Mouse (Mus musculus) kidney, postnatal 25 days (tissue): ENCODE measurements at regions not wholly inside any gene's neighbourhood (a gene's known extent, or its start where the extent isn't known, plus 50 kb on each side); places are given as distances from the start of the nearest gene placed in this dataset.
A peak's percentile ranks its signal among the peaks of the same experiment; 100 is the strongest.

Experiments used
- DNase-seq, 2 experiments: peaks; one replicate each; pipeline ENCODE4 v3.0.0; 2021; ENCODE audit warnings: mixed read lengths in 2 of 2

- no peak for DNase-seq
Observed at GRCm38 (mm10) chr15:62567431-62567830, 1277.5 kb downstream of the Gsdmc2 start.

GRCm38 (mm10) chr15:62566106-62566511 lies 1278.9 kb downstream of the Gsdmc2 start:
- peak; percentile 61 to 70 for DNase-seq

- peak; percentile 86 to 87 for DNase-seq
Observed at GRCm38 (mm10) chr15:62533233-62533632, 1311.7 kb downstream of the Gsdmc2 start.

GRCm38 (mm10) chr15:62528975-62529374 lies 1316.0 kb downstream of the Gsdmc2 start:
- DNase-seq = no peak

GRCm38 (mm10) chr15:62524628-62525027 lies 1320.3 kb downstream of the Gsdmc2 start:
- DNase-seq = no peak

- DNase-seq = no peak
Observed at GRCm38 (mm10) chr15:62524135-62524534, 1320.8 kb downstream of the Gsdmc2 start.

GRCm38 (mm10) chr15:62513462-62513861 lies 1331.5 kb downstream of the Gsdmc2 start:
- DNase-seq = no peak

GRCm38 (mm10) chr15:62511461-62511860 lies 1333.5 kb downstream of the Gsdmc2 start:
- no peak for DNase-seq

- DNase-seq = no peak
Observed at GRCm38 (mm10) chr15:62503866-62504265, 1341.1 kb downstream of the Gsdmc2 start.

GRCm38 (mm10) chr15:62500966-62501365 lies 1344.0 kb downstream of the Gsdmc2 start:
- peak; percentile 65 to 89 for DNase-seq

GRCm38 (mm10) chr15:62500522-62500921 lies 1344.5 kb downstream of the Gsdmc2 start:
- DNase-seq = no peak

GRCm38 (mm10) chr15:62496193-62496592 lies 1348.8 kb downstream of the Gsdmc2 start:
- no peak for DNase-seq

- no peak for DNase-seq
Observed at GRCm38 (mm10) chr15:62492350-62492749, 1352.6 kb downstream of the Gsdmc2 start.

- DNase-seq = no peak
Observed at GRCm38 (mm10) chr15:62490548-62490947, 1354.4 kb downstream of the Gsdmc2 start.

- DNase-seq = no peak
Observed at GRCm38 (mm10) chr15:62486540-62486939, 1358.4 kb downstream of the Gsdmc2 start.

- DNase-seq = no peak
Observed at GRCm38 (mm10) chr15:62484350-62484749, 1360.6 kb downstream of the Gsdmc2 start.

GRCm38 (mm10) chr15:62483534-62483933 lies 1361.4 kb downstream of the Gsdmc2 start:
- no peak for DNase-seq

- DNase-seq = no peak
Observed at GRCm38 (mm10) chr15:62482357-62482756, 1362.6 kb downstream of the Gsdmc2 start.

GRCm38 (mm10) chr15:62477779-62478178 lies 1367.2 kb downstream of the Gsdmc2 start:
- DNase-seq = no peak

- DNase-seq = no peak
Observed at GRCm38 (mm10) chr15:62476452-62476851, 1368.5 kb downstream of the Gsdmc2 start.

- no peak for DNase-seq
Observed at GRCm38 (mm10) chr15:62470683-62471331, 1374.2 kb downstream of the Gsdmc2 start.

- no peak for DNase-seq
Observed at GRCm38 (mm10) chr15:62468076-62468475, 1376.9 kb downstream of the Gsdmc2 start.

GRCm38 (mm10) chr15:62466856-62467255 lies 1378.1 kb downstream of the Gsdmc2 start:
- no peak for DNase-seq

GRCm38 (mm10) chr15:62465026-62465839 lies 1379.7 kb downstream of the Gsdmc2 start:
- DNase-seq = no peak
